Mouse (Mus musculus) thymus, postnatal 25 days (tissue): Measurements from ENCODE around the gene Usp53.
"Not testable (repeated sequence)": the region's sequence is repeated elsewhere in the genome, so short reads cannot be mapped to it uniquely, and the experiment has no call there.

Source experiments
- DNase-seq: peaks from one replicate; pipeline ENCODE4 v3.0.0; 2022

Gene Usp53

DNA sequence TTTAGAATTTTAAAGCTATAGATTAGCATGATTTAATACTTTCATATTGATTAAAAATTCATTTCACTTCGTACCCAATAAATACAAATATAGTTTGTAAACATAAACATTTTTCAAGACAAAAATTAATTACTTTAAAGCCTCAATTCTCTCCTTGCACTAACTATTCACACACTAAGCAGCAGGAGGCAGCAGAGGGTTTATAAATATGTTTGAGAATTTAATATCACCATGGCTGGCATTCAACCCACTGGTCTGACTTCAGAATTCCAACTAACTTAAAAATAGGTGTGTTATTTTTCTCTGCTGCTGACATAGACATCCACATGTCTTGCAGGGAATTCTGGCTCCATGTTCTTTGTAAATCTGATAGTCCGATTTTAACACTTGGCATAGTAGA lies 45.1 kb downstream of the Usp53 start:
- DNase-seq = peak; percentile 18

DNA sequence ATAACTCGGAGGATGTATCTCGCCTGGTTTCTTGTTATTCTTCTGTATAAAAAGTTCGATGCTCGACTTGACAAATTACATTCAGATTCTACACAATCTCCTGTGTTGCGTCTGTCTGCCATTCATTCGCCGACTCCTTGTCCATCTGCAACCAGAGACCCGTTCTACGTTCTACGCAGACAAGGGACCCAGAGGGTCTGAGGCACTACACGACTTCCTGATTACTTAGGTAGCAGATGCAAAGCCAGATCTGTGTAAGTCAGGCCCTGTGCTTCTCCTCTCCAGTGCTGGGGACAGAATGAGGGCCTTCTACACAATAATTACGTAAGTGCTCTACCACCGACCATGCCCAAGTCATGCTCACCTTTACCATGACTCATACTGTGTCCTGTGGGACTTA lies 47.1 kb downstream of the Usp53 start:
- not testable (repeated sequence) for DNase-seq

DNA sequence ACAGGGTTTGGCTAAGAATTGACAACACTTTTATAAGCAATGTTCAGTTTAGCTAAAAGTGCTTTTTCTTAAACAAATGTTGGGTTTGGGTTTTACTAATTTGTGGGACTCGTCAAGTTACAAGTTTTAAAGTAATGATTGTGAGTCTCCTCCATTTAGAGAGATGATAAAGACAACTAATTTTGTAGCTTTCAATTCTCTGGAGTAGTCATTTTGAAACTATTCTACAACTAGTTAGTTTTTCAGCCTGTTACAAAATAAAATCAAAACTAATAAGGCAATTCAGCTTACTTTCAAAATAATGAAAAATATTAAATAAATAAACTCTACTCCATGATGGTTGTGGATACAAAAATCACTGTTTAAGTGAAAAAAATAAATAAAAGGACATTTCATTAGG lies 51.8 kb downstream of the Usp53 start:
- DNase-seq = no peak

DNA sequence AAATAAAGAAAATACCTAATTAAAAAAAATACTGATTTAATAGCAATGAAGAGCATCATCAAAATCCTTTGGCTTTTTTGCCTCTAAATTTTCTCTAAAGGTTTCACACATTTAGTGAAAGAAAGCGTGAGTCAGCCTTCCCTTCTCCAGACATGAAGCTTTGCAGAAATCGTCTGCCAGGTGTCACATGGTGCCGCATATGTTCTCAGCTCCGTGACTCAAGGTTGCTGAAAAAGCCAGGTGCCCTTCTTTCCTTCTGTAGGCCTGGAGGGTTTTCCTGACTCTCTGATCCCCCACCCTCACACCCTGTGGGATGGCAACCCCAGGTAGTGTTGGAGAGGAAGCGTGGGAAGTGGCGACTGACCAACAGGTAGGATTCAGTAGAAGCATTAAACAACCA lies 54.6 kb downstream of the Usp53 start:
- no peak for DNase-seq

DNA sequence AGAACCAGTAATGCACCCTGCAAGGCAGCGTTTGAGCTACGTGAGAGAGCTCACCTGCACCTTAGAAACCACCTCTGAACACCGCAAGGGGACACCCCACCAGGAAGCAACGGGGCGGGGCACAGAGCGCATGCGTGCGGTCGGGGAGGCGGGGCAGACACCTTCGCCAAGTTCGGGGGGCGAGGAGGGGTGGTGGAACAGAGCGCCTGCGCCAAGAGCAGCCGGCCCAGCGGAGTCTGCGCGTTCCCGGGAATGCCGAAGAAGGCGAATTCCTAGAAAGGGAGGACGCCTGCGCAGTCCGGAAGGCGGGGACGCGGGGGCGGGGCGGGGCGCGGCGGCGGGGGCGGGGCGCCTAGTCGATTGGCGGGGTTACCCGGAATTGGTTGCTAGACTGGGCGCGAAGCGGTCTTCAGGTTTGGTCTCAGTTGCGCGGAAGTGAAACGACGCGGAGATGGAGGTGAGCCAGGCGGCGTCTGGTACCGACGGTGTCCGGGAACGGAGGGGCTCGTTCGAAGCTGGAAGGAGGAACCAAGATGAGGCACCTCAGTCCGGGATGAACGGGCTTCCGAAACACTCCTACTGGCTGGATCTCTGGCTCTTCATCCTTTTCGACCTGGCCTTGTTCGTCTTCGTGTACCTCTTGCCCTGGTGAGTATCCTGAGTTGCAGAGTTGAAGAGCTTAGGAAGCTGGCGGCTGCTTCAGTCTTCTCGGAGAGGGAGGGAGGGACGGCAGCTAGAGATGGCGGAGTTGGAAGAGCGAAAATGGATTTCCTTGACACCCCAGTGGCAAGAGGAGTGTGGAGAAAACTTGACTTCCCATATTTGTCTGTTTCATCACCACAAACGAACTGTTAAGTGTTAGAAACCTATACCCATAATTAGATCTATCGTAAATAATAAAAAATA lies 60.0 kb downstream of the Usp53 start, which contains the start of gene 1810037I17Rik:
Gene 1810037I17Rik (plus strand): TSS at position 195 of the 906 bp plus-strand sequence.
- DNase-seq = peak; percentile 97

DNA sequence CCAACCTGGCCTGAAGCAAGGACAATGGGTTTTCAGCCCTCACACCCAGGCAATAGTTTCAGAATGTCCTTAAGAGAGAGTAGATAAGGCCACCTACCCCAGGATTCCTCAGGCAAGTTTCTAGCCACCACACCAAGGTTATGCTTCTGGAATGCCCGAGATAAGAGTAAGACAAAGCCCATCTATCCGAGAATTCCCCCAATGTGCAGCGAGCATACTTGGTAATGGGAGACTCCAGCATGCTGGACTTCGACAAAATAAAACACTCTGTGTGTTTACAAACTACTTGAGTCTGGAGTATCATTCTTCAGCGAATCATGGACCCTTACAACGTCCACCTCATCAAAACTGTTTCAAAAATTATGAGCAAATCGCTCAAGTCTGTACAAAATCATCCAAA lies 61.2 kb downstream of the Usp53 start:
- DNase-seq = no peak

DNA sequence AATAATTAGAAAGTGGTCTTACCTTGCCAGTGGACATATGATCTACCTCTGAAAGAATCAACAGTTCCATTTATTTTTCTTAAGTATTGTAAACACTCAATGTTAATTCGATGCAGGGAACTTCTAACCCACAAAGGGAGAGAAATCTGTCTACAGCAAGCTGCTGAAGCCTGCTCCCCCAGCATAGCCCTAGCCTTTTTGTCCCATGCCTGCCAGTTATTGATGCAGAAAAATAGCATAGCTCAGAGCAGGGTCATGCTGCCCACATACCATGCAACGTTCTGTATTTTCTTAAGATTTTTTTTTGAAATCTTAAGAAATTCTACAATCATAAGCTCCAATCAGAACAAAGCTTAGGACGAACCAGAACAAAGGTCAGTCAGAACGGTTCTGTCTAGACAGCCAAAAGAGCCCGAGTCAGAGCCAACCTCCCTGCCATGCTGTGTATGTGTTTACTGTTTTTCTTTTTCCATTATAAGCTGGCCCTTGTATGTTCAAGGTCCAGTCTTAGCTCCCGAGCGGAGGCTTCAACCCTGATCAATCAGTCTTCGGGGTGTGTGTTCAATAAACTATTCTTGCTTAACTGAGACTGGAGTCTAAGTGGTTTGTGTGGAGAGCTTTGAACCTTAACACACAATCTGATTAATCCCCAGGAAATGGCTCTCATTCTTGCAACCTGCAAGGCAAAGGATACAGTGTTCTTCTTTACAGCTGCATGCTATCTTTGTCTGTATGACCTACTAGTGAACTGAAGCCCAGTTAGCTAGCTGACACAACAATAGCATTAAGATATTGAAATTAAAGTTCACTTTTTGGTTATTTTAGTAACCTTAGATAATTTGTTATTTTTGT lies 62.4 kb downstream of the Usp53 start:
- no peak for DNase-seq

DNA sequence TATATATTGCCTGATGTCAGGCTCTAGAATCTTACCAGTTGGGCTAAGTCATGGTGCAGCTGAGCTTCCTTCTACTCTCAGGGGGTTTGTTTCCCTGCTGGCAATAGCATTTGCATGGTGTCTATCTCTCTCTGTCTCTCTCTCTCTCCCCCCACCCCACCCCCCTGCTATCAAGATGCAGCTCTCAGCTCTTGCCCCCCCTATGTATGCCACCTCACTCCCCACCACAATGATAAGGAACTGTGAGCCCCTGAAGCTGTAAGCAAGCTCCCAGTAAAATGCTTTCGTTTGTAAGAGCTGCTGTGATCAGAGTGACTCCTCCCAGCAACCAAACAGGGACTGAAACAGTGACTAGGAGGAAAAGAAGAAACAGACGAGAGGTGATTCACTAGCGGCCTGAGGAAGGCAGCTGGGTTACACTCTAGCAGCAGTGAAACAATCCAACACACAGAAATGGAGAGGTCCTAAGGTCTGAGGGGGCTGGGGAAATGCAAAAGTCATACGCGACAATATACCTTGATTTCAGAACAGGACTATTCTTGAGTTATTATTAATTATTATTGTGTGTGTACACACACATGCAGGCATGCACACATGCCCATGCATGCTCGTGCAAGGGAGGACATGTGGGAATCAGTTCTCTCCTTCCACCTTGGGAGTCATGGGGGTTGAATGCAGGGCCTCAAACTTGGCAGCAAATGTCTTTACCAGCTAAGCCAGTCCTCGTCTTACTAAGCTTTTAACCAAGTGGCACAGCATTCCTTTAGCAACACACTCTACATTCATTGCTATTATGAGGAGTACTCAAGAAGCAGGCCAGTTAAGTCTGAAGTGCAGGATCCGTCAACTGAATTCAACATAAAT lies 63.5 kb downstream of the Usp53 start:
- DNase-seq = no peak

DNA sequence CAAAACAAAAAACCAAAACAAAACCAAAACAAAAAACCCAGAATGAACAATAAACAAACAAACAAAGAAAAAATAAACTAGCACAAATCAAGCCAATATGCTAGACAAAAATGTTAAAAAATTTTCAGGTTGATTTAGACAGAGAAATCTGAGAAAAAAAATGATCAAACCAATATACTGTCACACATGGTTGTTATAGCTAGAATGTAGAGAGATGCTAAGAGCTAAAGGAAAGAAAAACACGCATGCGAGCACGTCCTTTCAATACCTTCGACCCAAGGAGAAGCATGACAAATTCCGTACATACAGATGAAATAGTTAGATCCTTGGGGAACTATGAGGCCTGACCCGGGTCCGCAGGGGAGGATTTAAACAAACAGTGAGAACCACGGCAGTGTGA lies 65.0 kb downstream of the Usp53 start, which contains the start of gene Gm10959:
Gene Gm10959 (minus strand): TSS at position 101 of the 400 bp plus-strand sequence.
- DNase-seq = no peak

DNA sequence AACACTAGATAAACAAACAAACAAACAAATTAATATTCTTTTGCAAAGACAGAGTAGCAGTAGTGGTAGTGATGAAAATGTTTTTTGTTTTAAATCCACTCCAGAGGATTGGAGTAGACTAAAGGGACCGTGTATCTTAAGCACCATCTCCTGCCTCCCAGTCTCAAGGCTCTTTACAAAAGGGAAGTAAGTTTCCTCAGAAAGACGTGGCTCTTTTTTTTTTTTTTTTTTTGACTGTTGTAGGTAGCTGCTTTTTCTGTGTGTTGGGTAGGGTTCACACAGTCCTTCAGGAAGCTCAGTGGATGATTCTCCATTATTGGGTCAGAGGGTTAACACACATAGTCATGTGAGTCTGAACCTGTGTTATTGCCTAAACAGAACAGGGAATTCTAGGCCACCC lies 65.6 kb downstream of the Usp53 start:
- DNase-seq = no peak

DNA sequence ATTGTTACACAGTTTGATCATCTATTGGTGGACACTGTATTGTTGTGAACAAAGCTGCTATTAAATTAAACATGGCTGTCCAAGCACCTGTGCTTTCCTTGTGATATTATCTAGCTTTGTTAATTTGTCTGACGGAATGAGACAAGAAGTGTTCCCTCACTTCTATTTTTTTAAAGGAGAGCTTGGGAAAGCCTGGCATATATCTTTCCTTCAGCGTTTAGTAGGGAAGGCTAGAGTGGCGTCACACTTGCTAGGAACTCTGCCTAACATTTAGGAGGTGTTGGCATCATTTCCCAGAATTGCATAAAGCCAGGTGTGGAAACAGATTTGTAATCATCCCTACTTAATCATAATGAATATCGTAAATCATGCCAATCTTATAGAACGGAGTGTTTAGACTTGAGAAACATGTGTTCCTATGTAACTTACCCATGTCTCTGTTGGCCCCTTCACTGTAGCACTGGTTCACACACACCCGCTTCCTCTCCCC lies 68.1 kb downstream of the Usp53 start:
- no peak for DNase-seq

DNA sequence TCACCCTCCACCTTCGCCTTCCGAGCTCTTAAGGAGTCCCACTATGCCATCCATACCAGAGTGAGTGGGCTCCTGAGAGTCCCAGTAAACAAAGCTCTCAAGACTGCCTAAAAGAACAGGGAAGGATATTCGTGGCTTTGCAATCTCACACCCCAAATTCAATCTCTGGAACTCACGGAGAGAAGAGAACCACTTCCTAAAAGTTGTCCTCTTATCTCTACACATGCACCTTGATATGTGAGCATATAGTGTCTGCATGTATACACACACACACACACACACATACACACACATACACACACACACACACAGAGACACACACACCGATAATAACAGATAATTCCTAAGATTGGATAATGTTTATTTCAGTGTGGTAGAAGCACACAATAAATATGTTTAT lies 68.8 kb downstream of the Usp53 start:
- no peak for DNase-seq

DNA sequence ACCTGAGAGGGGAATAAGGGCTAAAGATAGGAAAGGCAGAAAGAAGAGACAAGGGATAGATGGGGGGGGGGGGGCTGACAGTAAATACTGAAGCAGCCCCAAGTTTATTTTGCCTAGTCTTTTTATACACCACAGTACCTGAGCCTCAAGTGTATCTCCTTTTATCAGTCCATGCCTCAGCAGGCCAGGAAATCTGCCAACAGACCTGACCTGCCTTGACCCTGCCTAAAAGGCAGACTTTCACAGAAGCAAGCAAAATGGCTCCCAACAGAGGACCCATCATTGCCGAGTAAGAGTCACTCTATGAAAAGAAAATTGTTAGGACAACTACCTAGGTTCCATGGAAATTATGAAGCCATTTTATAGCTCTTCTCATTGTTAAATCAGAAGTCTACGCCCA lies 76.5 kb downstream of the Usp53 start:
- DNase-seq = no peak

DNA sequence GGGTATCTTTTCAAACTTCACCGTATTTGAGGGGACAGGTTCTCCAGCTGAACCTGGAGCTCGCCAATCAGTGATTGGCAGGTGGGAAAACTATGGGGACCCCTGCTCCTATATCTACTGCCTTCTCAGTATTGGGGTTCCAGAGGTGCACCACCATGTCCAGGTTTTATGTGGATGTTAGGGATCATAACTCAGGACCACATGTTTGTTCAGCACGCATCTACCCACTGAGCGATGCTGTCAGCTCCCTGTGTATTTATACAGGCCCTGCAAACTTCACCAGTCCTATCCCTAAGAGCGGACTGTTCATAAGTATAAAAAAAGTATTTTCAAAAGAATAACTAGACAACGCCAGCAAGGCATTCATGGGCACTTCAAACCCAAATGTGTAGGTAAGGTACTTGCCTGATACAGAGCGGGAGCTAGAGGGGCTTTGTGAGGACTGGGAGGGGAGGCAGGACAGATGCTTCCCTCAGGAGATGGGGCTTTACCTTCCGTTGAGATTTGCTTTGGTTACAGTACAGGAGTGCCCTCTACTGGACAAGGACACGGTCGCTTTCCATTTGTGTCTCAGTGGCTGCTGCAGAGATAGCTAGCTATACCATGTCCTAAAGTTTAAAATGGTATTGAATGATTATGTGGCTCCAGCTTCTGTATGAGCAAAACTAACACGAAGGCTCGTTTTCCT lies 80.4 kb downstream of the Usp53 start:
- peak; percentile 11 for DNase-seq

DNA sequence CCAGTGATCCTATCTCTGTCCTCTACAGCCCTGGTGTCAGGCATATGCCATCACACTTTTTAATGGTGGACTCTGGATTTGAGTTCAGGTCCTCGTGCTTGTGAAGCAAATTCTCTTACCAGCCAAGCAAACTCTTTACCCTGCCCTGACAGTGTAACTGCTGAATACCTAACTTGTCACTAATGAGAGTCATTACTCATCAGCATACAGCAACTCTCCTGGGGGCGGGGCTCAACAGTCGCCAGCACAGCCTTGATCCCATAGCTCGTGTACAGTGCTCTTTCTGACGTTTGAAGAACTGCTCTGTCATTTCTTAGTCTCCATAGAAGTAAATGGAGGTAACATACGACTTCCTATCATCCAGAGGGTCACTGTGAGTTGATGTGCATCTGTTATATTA lies 86.1 kb downstream of the Usp53 start:
- DNase-seq = no peak

DNA sequence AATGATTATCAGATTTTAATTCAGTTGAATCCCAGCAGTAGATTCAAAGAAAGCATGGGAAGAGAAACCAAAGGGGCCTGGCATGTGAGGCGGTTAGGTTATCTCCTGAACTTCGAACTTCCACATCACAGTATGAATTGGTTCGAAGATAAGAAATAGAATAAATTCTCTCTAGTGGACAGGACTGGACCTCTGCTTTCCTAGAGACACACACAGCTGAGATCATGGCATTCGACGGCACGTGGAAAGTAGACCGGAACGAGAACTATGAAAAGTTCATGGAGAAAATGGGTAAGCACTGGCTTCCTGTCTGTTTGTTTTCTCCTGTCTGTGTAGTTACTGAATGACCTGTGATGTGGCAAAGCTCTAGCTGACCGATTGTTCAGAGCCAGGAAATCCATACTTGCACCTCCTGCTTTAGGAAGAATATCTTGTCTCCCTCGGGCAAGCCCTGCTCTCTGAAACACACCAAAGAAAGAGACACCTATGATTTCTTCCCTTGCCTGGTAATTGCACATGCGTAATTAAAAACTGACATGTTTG lies 89.0 kb downstream of the Usp53 start:
- no peak for DNase-seq

DNA sequence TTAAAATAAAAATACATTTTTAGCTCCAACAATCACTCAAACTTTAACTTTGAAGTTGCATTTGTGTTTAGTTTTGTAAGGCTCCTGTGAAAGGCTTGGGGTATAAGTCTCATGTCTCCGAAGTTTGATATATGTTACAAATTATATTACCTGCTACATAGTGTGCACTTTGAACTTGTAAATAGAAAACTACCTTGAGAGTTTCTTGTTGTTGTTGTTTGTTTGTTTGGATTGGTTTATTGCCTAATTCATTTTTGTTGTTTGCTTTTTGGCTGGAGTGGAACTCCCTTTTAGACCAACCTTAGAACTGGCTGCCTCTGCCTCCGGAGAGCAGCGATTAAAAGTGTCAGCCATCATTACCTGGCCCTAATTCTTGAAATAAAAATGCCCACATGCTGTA lies 89.5 kb downstream of the Usp53 start, which contains the start of gene Fabp2:
Gene Fabp2 (plus strand): TSS at position 301 of the 400 bp plus-strand sequence.
- no peak for DNase-seq

DNA sequence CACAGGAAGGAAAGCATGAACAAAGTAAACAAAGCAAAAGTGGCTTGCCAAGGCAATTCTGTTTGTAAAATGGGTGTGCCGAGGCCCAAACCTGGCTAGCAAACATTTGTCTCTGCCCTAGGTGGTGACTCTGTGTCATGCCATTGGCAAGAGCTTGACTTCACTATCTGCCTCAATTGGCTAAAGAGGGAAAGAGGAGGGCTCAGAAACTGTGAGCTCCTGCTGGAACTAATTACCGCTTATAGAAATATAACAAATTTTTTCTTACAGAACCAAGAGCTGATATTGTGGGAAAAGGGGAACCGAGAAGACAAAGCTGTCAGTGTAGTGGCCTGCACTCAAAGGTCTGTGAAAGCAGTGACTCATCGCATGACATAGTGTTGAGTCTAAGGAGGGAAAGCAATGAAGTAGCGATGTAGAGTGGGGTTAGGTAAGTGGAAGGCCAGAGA lies 95.9 kb downstream of the Usp53 start:
- DNase-seq = no peak

DNA sequence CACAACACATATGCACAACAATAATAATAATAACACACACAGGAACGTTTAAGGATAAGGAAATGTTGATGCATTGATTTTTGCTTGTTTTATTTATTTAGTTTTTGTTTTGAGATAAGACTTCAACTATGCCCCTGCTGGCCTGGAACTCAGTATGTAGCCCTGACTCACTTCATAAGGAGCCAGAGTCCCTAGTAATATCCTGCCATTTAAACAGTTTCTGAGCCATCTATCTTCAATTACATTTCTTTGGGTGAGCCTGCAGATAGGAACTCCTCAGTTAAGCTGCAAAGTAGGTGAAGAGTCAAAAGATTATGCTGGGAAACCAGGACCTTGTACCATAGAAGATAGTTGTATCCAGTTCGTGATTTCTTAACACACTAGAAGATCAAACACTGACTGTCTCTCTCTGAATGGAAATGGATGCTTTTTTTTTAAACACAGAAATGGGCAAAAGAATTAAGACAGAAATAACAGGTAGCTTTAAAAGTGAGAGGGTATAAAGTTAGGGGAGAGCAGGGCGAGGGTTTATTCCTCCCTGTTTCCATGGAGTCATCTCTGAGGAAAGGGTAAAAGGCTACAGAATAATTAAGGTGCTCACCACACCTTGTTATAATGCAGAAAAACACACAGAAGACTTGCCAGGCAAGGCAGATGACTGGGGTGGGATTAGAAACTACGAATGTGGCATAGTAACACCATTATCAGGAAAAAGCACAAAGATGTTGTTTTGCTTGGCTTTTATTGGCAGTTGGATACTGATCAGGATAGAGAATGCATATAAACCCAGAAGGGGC lies 96.6 kb downstream of the Usp53 start:
- DNase-seq = no peak
